Mouse (Mus musculus) testis, postnatal 14 days (tissue): ENCODE data around the gene Pfkfb3.
A peak's percentile ranks its signal among the peaks of the same experiment; 100 is the strongest.

Experiments
- DNase-seq: peaks from one replicate; pipeline ENCODE4 v3.0.0; 2021; ENCODE audit warnings: low spot score

Pfkfb3 gene

GRCm38 (mm10) chr2:11502255-11502765 lies 51.6 kb downstream of the Pfkfb3 start:
- no peak for DNase-seq

DNA sequence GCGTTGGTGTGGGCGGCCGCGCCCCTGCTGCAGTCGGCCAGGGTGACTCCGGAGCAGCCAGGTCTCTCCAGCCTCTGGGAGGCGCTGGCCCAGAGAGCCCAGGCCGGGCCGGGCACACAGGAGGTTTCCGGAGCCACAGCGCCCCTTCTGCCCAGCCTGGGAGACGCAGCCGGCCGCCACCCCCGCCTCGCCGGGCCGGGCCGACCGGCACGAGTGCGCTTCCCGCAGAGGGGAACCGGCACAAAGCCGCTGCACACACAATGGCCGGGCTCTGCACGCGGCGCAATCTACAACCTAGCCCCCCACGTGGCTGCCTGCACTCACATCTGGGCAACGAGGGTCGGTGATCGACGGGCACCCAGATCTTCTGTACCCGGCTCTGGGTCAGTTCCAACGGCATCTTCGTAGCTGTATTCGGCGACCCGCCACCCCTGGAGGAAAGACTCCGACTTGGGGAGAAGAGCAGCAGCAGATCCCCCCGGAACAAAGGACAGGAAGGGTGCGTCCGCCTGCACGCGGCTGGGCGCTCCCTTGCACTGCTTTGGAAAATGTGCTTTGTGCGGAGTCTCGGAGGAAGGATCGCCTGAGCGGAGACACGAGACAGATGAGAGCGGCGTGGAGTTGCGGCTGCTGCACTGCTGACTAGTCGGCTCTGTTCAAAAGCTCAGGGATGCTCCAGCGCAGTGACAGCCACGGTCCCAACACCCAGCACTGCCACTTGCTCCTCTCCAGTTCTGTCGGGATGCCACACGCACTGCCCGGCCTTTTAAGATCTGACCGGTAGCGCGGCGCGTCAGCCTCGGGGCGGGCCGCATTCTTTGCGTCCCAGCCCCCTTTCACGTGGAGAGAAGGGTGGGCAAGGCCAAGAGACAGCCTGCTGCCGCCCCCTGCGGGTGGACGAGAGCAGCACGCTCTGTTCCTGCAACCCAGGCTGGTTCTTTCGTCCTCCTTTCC lies 52.3 kb downstream of the Pfkfb3 start:
- peak; percentile 80 for DNase-seq

DNA sequence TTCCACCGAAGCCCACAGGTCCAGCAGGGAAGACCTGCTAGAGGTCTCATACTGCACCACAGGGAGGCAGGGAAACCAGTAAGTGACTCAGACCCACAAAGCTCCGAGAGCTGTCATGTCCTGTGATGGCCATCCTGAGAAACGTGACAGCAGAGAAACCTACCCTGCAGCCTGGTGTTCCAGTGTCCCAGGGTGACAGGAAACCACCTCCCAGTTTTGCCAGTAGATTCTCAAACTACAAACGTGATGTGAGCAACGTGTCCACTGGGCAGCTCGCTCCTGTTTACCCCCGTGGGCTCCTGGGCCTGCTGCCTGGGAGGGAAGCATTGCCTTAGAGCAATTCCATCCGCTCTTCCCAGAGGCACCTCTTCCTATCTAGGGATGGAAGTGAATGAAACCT lies 53.2 kb downstream of the Pfkfb3 start:
- no peak for DNase-seq

DNA sequence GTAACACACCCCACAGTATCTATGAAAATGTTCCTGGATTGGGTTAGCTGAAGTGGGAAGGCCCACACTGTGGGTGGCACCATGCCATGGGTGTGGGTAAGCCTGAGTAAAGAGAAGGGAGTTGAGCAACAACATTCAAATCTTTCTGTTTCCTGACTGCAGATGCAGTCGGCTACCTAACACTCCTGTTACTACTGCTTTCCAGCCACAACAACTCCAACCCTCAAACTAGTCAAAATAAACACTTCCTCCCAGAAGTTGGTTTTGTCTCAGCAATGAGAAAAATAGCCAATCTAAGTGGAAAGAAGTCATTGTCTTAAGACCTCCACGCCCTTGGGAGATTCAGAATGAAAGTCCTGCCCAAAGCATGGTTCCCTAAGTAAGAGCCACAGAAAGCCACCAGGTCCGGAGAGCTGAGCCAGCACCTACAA lies 57.3 kb downstream of the Pfkfb3 start:
- no peak for DNase-seq

- DNase-seq = no peak
Observed at GRCm38 (mm10) chr2:11494841-11495255, 59.0 kb downstream of the Pfkfb3 start.

DNA sequence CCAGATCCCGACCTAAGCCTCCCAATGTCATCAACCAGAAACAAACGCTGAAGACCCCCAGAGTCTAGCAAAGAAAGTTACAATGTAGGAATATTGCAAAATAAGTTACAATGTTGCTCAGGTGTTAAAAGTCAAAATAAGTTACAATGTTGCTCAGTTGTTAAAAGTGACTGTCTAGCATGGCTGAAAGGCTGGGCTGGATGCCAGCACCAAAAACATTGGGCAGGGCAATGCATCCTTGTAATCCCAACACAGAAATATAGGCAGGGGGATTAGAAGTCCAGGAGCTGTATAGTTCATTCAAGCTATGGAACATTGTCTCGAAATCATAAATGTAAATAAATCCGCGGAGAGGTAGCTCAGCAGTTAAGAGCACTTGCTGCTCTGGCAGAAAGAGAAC lies 61.0 kb downstream of the Pfkfb3 start:
- DNase-seq = peak; percentile 50

GRCm38 (mm10) chr2:11491471-11491870 lies 62.4 kb downstream of the Pfkfb3 start:
- DNase-seq = no peak

DNA sequence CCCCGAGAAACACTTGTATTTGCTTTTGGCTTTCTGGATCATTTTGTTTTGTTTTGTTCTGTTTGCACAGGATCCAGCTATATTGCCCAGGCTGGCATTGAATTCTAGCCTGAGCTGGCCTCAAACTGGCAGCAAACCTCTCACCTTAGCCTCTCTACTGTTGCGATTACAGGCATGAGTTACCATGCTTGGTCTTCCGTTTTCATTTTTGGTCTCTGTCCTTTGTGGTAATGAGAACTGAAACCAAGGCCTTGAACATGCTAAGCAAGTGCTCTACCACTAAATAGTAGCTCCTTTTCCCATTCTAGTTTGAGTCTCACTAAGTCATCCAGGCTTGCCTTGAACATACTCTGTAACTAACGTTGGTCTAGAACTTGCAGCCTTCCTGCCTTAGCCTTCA lies 63.3 kb downstream of the Pfkfb3 start:
- no peak for DNase-seq

DNA sequence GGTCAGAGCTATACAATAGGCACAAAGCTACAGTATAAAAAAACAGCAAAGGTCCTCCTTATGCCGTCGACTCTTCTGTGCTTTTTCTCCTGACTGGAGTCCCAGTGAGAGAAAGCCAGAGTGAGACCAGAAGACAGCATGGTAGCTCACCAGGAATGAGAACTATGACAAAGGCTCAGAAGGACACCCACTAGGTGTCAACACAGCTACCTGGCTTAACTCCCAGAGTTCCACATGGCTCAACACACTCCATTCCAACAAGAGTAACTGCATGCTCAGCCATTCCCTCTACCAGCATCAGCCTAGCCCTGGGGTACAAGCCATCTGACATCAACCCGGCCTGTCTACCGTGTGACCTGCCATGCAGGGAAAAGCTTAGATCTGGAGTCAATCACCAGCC lies 70.7 kb downstream of the Pfkfb3 start:
- no peak for DNase-seq

- DNase-seq = no peak
Observed at GRCm38 (mm10) chr2:11482364-11482763, 71.5 kb downstream of the Pfkfb3 start.

DNA sequence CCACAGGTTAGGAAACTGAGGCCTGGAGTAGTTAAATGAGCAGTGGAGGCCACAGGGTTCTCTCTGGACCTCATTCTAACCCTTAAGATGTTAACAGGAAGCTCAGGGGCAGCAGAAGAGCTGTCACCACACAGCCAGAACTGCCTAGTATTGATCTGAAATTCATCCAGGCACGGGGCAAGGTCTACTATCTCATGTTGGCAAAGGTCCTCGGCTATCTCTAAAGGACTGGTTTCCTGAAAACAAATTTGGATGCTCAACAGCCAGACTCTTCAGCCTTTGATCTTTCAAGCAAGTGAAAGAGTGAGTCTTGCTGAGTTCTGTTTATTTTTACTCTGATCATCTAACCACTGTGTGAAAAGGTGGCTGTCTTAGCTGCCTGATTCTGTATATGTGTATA lies 74.9 kb downstream of the Pfkfb3 start:
- no peak for DNase-seq

- DNase-seq = no peak
Observed at GRCm38 (mm10) chr2:11475316-11475715, 78.6 kb downstream of the Pfkfb3 start.

DNA sequence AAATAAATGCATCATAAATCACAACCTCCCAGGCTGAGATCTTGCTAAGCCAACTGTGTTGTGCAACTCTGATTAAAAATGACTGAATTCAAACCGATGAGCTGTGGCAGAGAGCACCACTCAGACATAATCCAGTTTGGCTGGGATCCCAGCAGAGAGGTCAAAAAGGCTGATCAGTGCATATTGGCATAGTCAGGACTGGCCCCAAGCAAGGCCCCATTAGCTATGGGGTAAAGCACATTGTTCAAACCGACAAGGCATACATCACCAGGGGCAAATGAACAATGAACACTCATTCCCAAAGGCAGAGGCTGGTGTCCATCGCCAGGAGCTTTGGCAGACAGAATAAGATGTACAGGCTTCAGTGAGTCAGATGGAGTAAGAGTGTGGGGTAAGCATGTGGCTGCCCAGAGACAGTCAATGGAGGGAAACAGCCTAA lies 89.2 kb downstream of the Pfkfb3 start:
- no peak for DNase-seq

- DNase-seq = no peak
Observed at GRCm38 (mm10) chr2:11460976-11461375, 92.9 kb downstream of the Pfkfb3 start.

GRCm38 (mm10) chr2:11458494-11458893 lies 95.4 kb downstream of the Pfkfb3 start:
- no peak for DNase-seq

DNA sequence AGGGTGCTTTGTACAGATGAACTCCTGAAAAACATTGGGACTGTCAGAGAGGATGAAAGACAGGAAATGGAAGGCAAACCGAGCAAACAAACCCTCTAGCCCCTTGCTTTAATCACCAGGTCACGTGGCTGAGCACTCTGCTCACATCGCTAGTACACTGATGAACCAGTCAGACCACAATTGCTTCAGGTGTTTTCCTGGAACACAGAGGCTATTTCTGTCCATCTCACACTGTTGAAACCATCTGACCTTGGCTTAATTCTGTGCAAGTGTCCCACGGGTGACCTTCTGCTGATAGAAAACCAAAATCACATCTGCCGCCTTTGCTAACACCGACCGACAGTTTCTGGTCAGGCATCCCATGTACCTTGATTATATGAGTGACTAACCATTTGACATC lies 96.0 kb downstream of the Pfkfb3 start:
- DNase-seq = no peak

DNA sequence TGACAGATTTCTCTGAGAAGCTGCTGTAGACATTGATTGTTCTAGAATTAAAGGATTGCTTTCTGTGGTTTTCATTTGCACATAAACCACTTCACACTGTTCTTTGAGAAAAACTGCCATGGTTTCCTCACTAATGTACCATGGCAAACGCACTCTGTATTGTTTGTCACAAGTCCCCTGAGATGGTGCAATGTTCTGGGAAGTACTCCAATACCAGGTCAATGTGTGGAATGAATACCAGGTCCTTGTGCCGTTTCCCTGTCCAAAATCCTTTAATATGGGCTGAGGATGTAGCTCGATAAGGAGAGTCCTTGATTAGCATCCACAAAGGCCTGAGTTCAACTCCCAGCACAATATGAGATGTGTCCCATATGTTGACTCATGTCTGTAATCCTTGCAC lies 105.2 kb downstream of the Pfkfb3 start:
- no peak for DNase-seq

DNA sequence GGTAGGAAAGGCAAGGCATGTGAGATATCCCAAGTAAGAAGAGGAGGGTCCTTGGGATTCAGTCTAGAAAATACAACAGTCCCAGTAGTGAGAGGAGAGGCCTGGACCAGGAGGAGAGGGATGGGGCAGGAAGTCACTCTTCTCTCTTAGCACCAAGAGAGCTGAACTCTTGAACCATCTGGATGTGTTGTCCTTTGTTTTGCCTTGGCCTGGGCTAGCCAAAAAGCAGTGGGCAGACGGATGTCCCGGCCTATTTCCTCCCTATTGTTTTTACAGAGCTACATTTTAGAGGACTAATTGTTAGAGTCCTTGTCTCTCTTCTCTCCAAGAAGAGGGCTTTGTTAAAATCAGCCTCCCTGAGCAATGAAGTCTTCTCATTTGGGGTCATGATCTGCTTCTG lies 106.0 kb downstream of the Pfkfb3 start:
- DNase-seq = no peak

DNA sequence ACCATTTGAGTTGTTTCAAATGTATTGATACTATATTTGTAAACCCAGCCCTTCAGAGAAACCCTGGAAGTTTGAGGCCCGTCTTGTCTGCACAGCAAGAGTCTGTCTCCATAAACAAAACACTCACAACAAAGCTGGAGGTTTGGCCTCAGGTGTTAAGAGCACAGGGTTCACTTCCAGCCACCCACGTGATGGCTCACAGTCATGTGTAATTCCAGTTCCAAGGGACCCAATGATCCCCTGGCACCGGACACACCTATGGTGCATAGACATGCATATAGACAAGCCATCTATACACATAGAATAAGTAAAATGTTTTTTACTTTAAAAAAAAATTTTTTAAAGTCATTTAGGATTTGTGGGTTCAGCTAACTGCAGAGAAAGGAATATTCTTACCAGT lies 108.2 kb downstream of the Pfkfb3 start:
- no peak for DNase-seq

DNA sequence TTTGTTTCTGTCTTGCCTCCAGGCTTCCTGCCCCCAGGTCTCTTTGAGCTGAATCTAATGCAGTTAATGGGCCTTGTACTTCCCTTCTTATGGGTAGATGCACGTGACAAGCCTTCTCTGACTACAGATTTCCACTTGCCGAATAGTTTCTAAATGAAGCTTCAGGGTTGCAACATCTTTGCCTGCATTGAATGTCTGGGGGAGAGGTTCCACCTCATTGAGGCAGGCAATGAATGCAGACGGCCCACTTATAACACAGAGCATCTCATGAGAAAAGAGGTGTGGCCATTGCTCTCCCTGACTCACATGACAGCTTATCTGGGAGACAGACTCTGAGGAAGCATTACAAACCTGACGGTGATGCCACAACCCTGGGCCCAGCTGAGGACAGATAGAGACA lies 112.0 kb downstream of the Pfkfb3 start:
- DNase-seq = no peak

DNA sequence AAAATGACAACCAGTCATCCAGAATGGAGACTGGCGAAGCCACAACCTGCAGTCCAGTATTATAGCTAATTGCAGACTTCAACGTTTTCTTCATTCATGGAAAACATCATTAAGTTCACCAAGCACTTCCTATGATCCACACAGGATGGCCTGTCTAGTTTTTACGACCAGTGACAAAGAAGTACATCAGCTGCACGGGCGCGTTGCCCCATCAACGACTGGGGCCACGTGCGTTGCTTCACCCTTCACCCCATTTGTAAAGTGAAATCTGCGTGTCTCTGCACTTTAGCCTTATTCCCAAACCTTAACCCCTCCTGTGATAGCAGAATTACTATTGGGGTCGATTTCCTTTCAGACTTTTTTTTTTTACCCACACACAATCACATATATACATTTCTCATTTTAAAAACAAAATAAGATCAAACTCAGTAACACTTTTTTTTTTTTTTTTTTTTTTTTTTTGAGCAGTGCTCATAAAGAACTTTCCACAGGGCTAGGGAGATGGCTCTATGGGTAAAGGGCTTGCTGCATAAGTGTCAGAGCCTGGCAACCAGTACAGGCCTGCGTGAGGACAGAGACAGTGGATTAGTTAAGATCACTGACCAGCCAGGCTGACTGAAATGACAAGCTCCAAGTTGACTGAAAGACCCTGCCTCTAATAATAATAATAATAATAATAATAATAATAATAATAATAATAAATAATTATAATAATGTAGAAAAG lies 115.5 kb downstream of the Pfkfb3 start:
- no peak for DNase-seq

DNA sequence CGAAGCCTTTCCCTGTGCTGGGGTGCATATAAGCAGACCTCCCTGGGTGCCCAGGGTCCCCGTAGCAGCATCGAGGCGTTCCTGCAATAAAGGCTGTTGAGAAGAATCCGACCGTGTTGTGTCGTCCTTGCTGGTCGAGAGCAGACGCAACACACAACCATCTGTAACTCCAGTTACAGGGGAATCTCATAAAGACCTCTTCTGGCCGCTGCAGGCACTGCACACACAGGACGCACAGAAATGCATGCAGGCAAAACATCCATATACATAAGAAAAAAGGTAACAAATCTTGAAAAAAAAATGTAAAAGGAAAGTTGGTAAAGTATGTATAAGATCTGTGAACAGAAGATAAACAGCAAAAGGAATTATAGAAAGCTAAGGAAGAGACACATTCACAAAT lies 117.5 kb downstream of the Pfkfb3 start:
- DNase-seq = no peak

DNA sequence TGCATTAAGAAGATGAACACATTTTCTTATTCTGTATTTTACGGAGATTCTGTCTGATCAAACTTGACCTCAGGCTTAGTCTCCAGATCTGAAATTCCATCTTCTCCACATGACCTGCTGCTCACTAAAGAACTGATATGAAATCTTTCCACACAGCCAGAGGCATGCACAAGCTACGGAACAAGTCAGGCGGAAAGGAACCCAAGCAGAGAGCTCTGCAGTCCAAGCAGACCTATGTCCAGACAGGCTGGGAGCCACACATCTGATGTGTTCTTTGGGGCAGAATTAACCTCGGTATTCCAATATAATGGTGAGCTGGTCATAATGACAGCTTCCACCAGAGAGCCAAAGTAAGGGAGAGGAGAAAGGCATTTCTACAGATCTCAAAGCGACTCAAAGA lies 120.5 kb downstream of the Pfkfb3 start:
- DNase-seq = no peak
